Mouse (Mus musculus): ENCODE results near the gene Zfp595. TPM values are rescaled to one million over a fixed set of nuclear protein-coding genes. Genes with fewer than 3 reads are reported as not detected.

Gene Zfp595
- total and polyA plus RNA-seq, 3 experiments: 4.6 to 10.1 (median 6.4) TPM

GRCm38 (mm10) chr13:67360131-67360744, 27.9 kb upstream of the Zfp595 start, which contains the start of the genes Gm28044 and Zfp953:
Gene Gm28044 (minus strand): TSS chr13:67360536.
Gene Zfp953 (minus strand): TSS chr13:67360605.
- in situ Hi-C loops (cut with MboI; ENCODE audit: low pct_ligation_motif_present, low pct_unique_long_range_greater_than_20kb, low sequenced_read_pairs): no loop called here
- peak within 1 kb of the TSS; percentile 74 for H3K9ac ChIP-seq (ENCODE audit: insufficient read depth, low read depth)
- H3K9me3 ChIP-seq (replicated peaks; ENCODE audit: low read length): no peaks in the 10 kb centered on the region
- H3K36me3 ChIP-seq (replicated peaks in 1 of 2; ENCODE audit: control insufficient read depth in 1 of 2, insufficient read depth in 1 of 2, low read length in 1 of 2): peaks cover 0 to 15% of the 10 kb centered on the region in 2 experiments
- H3K4me1 ChIP-seq (ENCODE audit: control insufficient read depth in 1 of 2, insufficient read depth in 2 of 2): peaks cover 0 to 19% of the 10 kb centered on the region in 2 experiments; a peak in 2 of 4 replicates
- peak; percentile 87 for DNase-seq (ENCODE audit: extremely low read depth)
- 0 out of 2 replicates have a peak within 1 kb of the TSS, but pooled peaks have one; percentile 5 for H3K27ac ChIP-seq (ENCODE audit: insufficient read depth, low read depth)
- dilution Hi-C loops (cut with MboI; ENCODE audit: extremely low pct_ligation_motif_present, extremely low pct_unique_long_range_greater_than_20kb, low sequenced_read_pairs): no loop called here
- H3K4me2 ChIP-seq (ENCODE audit: insufficient read depth, low read depth, poor library complexity, severe bottlenecking): peak within 1 kb of the TSS; percentile 53
- TF ChIP-seq CHD2 (IDR thresholded peaks at IDR 0.05; ENCODE audit: low read length): peak; percentile 37; the same call in 1 of the 2 replicates
- TF ChIP-seq CTCF (conservative IDR thresholded peaks at IDR 0.05 in 1 of 2, IDR thresholded peaks at IDR 0.05 in 1 of 2; ENCODE audit: low read depth in 2 of 2, low read length in 2 of 2): peak in 1 of 2 experiments; percentile 51; a peak in 2 of 4 replicates
- TF ChIP-seq BHLHE40 (IDR thresholded peaks at IDR 0.05; ENCODE audit: low read depth, low read length): peak; percentile 72
- peak; percentile 86; the same call in 1 of the 2 replicates for TF ChIP-seq KAT2A (IDR thresholded peaks at IDR 0.05; ENCODE audit: insufficient replicate concordance, low read length)
- TF ChIP-seq TCF12 (IDR thresholded peaks at IDR 0.05; ENCODE audit: low read depth, low read length): peak; percentile 54
- no peak for TF ChIP-seq ZNF384 (IDR thresholded peaks at IDR 0.05; ENCODE audit: low read depth, low read length)
- peak; percentile 91 for TF ChIP-seq MXI1 (IDR thresholded peaks at IDR 0.05; ENCODE audit: low read depth, low read length)
- TF ChIP-seq HCFC1 (IDR thresholded peaks at IDR 0.05; ENCODE audit: low read depth, low read length): peak; percentile 97
- TF ChIP-seq ELF1 (IDR thresholded peaks at IDR 0.05; ENCODE audit: low read depth, low read length): peak; percentile 98
- TF ChIP-seq RAD21 (IDR thresholded peaks at IDR 0.05; ENCODE audit: low read depth, low read length): peak; percentile 26
- no peak; the same call in 1 of the 2 replicates for TF ChIP-seq SMC3 (IDR thresholded peaks at IDR 0.05; ENCODE audit: low read depth, low read length)
- peak; percentile 35; the same call in 1 of the 2 replicates for TF ChIP-seq GABPA (IDR thresholded peaks at IDR 0.05; ENCODE audit: insufficient replicate concordance, low read depth, low read length)
- TF ChIP-seq NELFE (IDR thresholded peaks at IDR 0.05; ENCODE audit: low read depth, low read length): peak; percentile 67
- peak; percentile 73 for TF ChIP-seq TBP (conservative IDR thresholded peaks at IDR 0.05; ENCODE audit: low read depth, low read length)
- peak; percentile 89 for TF ChIP-seq MAX (IDR thresholded peaks at IDR 0.05; ENCODE audit: low read length)
- TF ChIP-seq JUND (conservative IDR thresholded peaks at IDR 0.05; ENCODE audit: low read depth, low read length): peak; percentile 67
- no peak for TF ChIP-seq PAX5 (IDR thresholded peaks at IDR 0.05; ENCODE audit: low read length)
- no peak for TF ChIP-seq MEF2A (IDR thresholded peaks at IDR 0.05; ENCODE audit: borderline replicate concordance, low read depth, low read length)
- peak; percentile 86 for TF ChIP-seq MYC (IDR thresholded peaks at IDR 0.05; ENCODE audit: low read depth, low read length)
- peak; percentile 66 for TF ChIP-seq POLR2A (IDR thresholded peaks at IDR 0.05; ENCODE audit: low read depth, low read length)
- TF ChIP-seq JUN (IDR thresholded peaks at IDR 0.05; ENCODE audit: insufficient read depth, low read depth, low read length): peak; percentile 54; the same call in 1 of the 2 replicates
- peak; percentile 84 for TF ChIP-seq POLR2AphosphoS2 (IDR thresholded peaks at IDR 0.05; ENCODE audit: low read depth, low read length)
- TF ChIP-seq SIN3A (IDR thresholded peaks at IDR 0.05; ENCODE audit: low read length): peak; percentile 97
- TF ChIP-seq UBTF (IDR thresholded peaks at IDR 0.05; ENCODE audit: low read depth, low read length): no peak
- TF ChIP-seq IRF4 (IDR thresholded peaks at IDR 0.05; ENCODE audit: low read depth, low read length): peak; percentile 45; the same call in 1 of the 2 replicates
- peak within 1 kb of the TSS; percentile 78 to 94 (median 79) for H3K4me3 ChIP-seq (replicated peaks in 1 of 3; ENCODE audit: low read depth in 2 of 3, low read length in 2 of 3, poor library complexity in 1 of 3)
- H3K79me2 ChIP-seq (replicated peaks; ENCODE audit: control insufficient read depth, extremely low read depth, insufficient read depth, poor library complexity, severe bottlenecking): peaks cover 6% of the 10 kb centered on the region
- no peaks in the 10 kb centered on the region for H3K27me3 ChIP-seq (replicated peaks)
